Mouse (Mus musculus): ENCODE results near the gene Agbl1. TPM values are rescaled to one million over a fixed set of nuclear protein-coding genes. Genes with fewer than 3 reads are reported as not detected.
"Not testable (repeated sequence)": the region's sequence is repeated elsewhere in the genome, so short reads cannot be mapped to it uniquely, and the experiment has no call there.

Agbl1 gene
- polyA plus RNA-seq, 1 experiment from 2014 or later = 0.18 TPM

GRCm38 (mm10) chr7:76650984-76651383 is 421.3 kb downstream of the Agbl1 start:
- Histone ChIP-seq H3K4me1 (no peaks in the 10 kb centered on the region), H3K9ac (no peak overlapping the region)
- 81% methylated on average over 4 of the region's 4 CpGs for WGBS

GRCm38 (mm10) chr7:76661072-76661471 is 431.4 kb downstream of the Agbl1 start:
- 50% methylated on average over 5 of the region's 5 CpGs for WGBS
- H3K9me3 ChIP-seq = no peaks in the 10 kb centered on the region
- H3K27me3 ChIP-seq = no peaks in the 10 kb centered on the region
- no peak overlapping the region for H3K27ac ChIP-seq
- no peak overlapping the region for H3K9ac ChIP-seq
- H3K4me1 ChIP-seq = no peaks in the 10 kb centered on the region
- ATAC-seq (ENCODE audit: insufficient number of reproducible peaks, low FRiP score, low TSS enrichment, low read depth) = no peak
- H3K4me3 ChIP-seq = no peak overlapping the region
- no peak overlapping the region for H3K4me2 ChIP-seq
- H3K36me3 ChIP-seq = no peaks in the 10 kb centered on the region

More at GRCm38 (mm10) chr7:76650984-76651383, 421.3 kb downstream of the Agbl1 start:
- no peak for ATAC-seq (ENCODE audit: insufficient number of reproducible peaks, low FRiP score, low TSS enrichment, low read depth)
- Histone ChIP-seq H3K36me3 (no peaks in the 10 kb centered on the region), H3K27ac (no peak overlapping the region), H3K4me2 (no peak overlapping the region), H3K4me3 (no peak overlapping the region), H3K9me3 (no peaks in the 10 kb centered on the region), H3K27me3 (no peaks in the 10 kb centered on the region)

DNA sequence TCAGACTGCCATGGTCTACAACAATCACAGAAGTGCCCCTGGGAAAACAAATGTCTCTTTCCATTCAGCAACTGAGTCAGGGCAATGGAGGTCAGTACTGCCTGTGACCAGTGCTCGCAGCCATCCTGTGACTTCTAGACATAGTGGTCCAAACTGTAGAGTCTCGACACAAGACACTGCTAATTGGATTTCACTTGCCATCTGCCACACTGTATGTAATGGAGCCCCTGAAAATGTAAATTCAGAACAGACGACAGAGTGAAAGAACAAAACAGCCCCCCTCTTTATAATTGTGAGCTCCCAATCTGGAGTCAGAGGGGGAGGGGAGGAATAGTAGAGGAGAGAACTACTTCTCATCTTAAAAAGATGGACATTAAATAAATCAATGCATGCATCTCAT is 445.2 kb downstream of the Agbl1 start:
- Histone ChIP-seq H3K27ac (no peak overlapping the region), H3K9ac (no peak overlapping the region), H3K36me3 (no peaks in the 10 kb centered on the region), H3K4me3 (no peak overlapping the region), H3K9me3 (no peaks in the 10 kb centered on the region), H3K4me2 (no peak overlapping the region), H3K4me1 (no peaks in the 10 kb centered on the region), H3K27me3 (no peaks in the 10 kb centered on the region)
- ATAC-seq (ENCODE audit: insufficient number of reproducible peaks, low FRiP score, low TSS enrichment, low read depth) = no peak
- WGBS = 72% methylated on average over 3 of the region's 3 CpGs

DNA sequence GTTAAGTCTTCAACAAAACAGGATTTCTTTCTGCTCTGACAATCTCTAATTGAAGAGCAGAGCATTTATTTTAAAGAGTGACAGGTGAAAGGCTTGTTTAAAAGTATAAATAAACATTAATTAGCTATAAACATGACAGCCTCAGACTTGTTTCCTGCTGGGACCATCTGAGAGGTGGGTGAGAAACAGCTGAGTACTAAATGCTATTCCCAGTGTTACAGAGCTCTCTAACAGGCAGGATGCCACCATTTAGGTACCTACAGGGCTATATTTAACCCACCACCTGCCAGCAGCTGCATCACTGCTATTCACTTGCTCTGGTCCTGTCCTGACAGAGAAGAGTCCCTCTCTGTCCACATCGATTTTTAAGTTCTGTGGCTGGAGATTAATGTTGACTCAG is 471.5 kb downstream of the Agbl1 start:
- Histone ChIP-seq H3K9ac (no peak overlapping the region), H3K9me3 (no peaks in the 10 kb centered on the region), H3K36me3 (no peaks in the 10 kb centered on the region), H3K4me1 (no peaks in the 10 kb centered on the region), H3K4me3 (no peak overlapping the region), H3K27ac (no peak overlapping the region), H3K27me3 (no peaks in the 10 kb centered on the region), H3K4me2 (no peak overlapping the region)
- ATAC-seq (ENCODE audit: insufficient number of reproducible peaks, low FRiP score, low TSS enrichment, low read depth) = no peak
- whole genome bisulfite sequencing = 74% methylated on average over 1 of the region's 1 CpGs

DNA sequence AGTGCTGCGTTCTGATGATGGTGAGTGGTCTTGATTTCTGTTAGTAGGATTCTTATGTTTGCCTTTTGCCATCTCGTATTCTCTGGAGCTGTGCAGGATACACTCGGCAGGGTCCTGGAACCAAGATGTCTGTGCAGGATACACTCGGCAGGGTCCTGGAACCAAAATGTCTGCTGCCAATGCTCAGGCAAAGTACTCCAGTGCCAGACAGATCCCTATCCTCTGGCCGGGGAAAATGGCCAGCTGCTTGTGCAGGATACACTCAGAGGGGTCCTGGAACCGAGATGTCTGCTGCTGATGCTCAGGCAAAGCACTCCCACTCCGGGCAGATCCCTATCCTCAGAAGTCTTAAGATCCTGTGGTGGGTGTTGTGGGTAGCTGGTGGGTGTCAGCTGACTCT is 502.5 kb downstream of the Agbl1 start:
- H3K4me3 ChIP-seq, H3K27ac ChIP-seq: not testable (repeated sequence)
- 87% methylated on average over 7 of the region's 7 CpGs for WGBS

GRCm38 (mm10) chr7:76777237-76777855 is 547.7 kb downstream of the Agbl1 start:
- no peaks in the 10 kb centered on the region for H3K9me3 ChIP-seq
- ATAC-seq (ENCODE audit: insufficient number of reproducible peaks, low FRiP score, low TSS enrichment, low read depth) = no peak
- WGBS = 10% methylated on average over 5 of the region's 5 CpGs
- H3K9ac ChIP-seq = no peak overlapping the region
- H3K4me1 ChIP-seq = peaks cover 7% of the 10 kb centered on the region; the same call in 1 of the 2 replicates
- H3K4me3 ChIP-seq = no peak overlapping the region
- no peak overlapping the region for H3K4me2 ChIP-seq
- no peak overlapping the region for H3K27ac ChIP-seq
- H3K27me3 ChIP-seq = no peaks in the 10 kb centered on the region
- no peaks in the 10 kb centered on the region for H3K36me3 ChIP-seq

More for the DNA sequence above, 502.5 kb downstream of the Agbl1 start:
- not testable (repeated sequence) for H3K4me1 ChIP-seq; H3K9ac ChIP-seq; H3K4me2 ChIP-seq; ATAC-seq (ENCODE audit: insufficient number of reproducible peaks, low FRiP score, low TSS enrichment, low read depth); H3K9me3 ChIP-seq; H3K27me3 ChIP-seq; H3K36me3 ChIP-seq

DNA sequence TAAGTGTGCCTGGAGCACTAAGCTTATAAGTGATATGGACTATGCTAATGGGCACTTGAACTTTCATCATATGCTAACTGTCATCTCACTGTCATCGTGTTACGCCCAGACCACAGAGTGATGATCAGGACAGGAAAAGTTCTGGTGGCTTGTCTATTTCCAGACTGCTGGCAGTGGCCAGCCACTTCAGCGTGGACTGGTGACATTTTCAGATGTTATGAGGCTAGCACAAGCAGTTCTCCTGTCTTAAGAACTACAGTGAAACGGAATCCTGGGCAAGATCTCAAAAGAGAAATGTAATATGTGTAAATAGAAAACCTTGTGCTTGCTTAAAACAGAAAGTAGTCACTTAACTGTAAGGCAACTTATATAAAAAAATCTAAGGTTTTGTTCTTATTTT is 550.8 kb downstream of the Agbl1 start:
- H3K36me3 ChIP-seq = no peaks in the 10 kb centered on the region
- ATAC-seq (ENCODE audit: insufficient number of reproducible peaks, low FRiP score, low TSS enrichment, low read depth) = no peak
- no peaks in the 10 kb centered on the region for H3K27me3 ChIP-seq
- no peak overlapping the region for H3K27ac ChIP-seq
- WGBS = 73% methylated on average over 4 of the region's 4 CpGs
- no peak overlapping the region for H3K9ac ChIP-seq
- H3K4me1 ChIP-seq = peaks cover 7% of the 10 kb centered on the region; the same call in 1 of the 2 replicates
- no peak overlapping the region for H3K4me2 ChIP-seq
- no peak overlapping the region for H3K4me3 ChIP-seq
- H3K9me3 ChIP-seq = no peaks in the 10 kb centered on the region

DNA sequence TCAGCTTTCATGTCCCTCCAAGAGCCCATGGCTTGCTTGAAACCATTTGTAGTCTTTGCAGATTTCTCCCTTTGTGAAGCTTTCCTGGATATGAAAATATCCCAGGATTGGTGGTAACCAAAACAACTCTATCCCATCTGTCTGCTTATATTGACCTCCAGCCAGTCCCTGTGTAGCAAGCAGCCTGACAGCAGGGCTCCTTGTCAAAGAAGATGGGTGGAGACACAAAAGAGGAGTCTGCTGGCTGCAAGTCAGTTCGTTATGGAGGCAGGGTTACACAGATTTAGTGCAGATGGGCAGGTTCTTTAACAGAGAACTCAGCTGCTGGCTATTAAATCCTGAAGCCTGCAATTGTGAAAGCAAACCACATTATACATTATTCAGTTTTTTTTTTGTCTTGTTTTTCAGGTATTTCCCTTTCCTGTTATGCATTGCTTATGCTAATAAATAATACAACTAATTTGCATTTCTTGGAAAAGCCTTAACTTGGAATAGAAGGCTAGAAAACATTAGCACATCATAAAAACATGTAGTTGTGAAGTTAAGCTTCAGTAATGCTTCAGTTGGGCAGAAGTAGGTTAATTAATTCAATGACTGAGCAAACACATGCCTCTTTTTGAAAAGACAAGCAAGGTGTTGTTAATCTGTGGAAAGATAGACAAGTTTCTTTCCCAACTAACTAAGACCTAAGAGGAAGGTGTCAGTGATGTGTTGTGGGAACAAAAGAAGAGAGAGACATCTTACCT is 559.0 kb downstream of the Agbl1 start:
- no peaks in the 10 kb centered on the region for H3K9me3 ChIP-seq
- ATAC-seq (ENCODE audit: insufficient number of reproducible peaks, low FRiP score, low TSS enrichment, low read depth) = no peak
- no peak overlapping the region for H3K4me3 ChIP-seq
- no peak overlapping the region for H3K27ac ChIP-seq
- H3K27me3 ChIP-seq = no peaks in the 10 kb centered on the region
- 6% methylated on average over 1 of the region's 1 CpGs for WGBS
- H3K4me2 ChIP-seq = no peak overlapping the region
- no peaks in the 10 kb centered on the region for H3K36me3 ChIP-seq
- H3K9ac ChIP-seq = no peak overlapping the region
- H3K4me1 ChIP-seq = no peaks in the 10 kb centered on the region

GRCm38 (mm10) chr7:76790041-76790440 is 560.4 kb downstream of the Agbl1 start:
- WGBS = 72% methylated on average over 2 of the region's 2 CpGs
- ATAC-seq (ENCODE audit: insufficient number of reproducible peaks, low FRiP score, low TSS enrichment, low read depth) = no peak
- Histone ChIP-seq H3K36me3 (no peaks in the 10 kb centered on the region), H3K9me3 (no peaks in the 10 kb centered on the region), H3K27me3 (no peaks in the 10 kb centered on the region), H3K9ac (no peak overlapping the region), H3K4me2 (no peak overlapping the region), H3K27ac (no peak overlapping the region), H3K4me1 (no peaks in the 10 kb centered on the region), H3K4me3 (no peak overlapping the region)

GRCm38 (mm10) chr7:76791247-76791646 is 561.6 kb downstream of the Agbl1 start:
- no peak overlapping the region for H3K27ac ChIP-seq
- H3K36me3 ChIP-seq = no peaks in the 10 kb centered on the region
- H3K4me2 ChIP-seq = no peak overlapping the region
- H3K4me1 ChIP-seq = no peaks in the 10 kb centered on the region
- no peaks in the 10 kb centered on the region for H3K27me3 ChIP-seq
- 67% methylated on average over 4 of the region's 4 CpGs for WGBS
- no peak for ATAC-seq (ENCODE audit: insufficient number of reproducible peaks, low FRiP score, low TSS enrichment, low read depth)
- H3K9me3 ChIP-seq = no peaks in the 10 kb centered on the region
- H3K4me3 ChIP-seq = no peak overlapping the region
- H3K9ac ChIP-seq = no peak overlapping the region

- Histone ChIP-seq H3K27ac (no peak overlapping the region), H3K4me1 (no peaks in the 10 kb centered on the region), H3K4me2 (no peak overlapping the region), H3K36me3 (no peaks in the 10 kb centered on the region), H3K4me3 (no peak overlapping the region), H3K9ac (no peak overlapping the region), H3K9me3 (no peaks in the 10 kb centered on the region), H3K27me3 (no peaks in the 10 kb centered on the region)
- no peak for ATAC-seq (ENCODE audit: insufficient number of reproducible peaks, low FRiP score, low TSS enrichment, low read depth)
- WGBS = 19% methylated on average over 3 of the region's 3 CpGs
Measured at GRCm38 (mm10) chr7:76810003-76810402, 580.3 kb downstream of the Agbl1 start.

GRCm38 (mm10) chr7:76820571-76820970 is 590.9 kb downstream of the Agbl1 start:
- no peak overlapping the region for H3K27ac ChIP-seq
- no peak overlapping the region for H3K4me3 ChIP-seq
- no peak overlapping the region for H3K4me2 ChIP-seq
- no peak for ATAC-seq (ENCODE audit: insufficient number of reproducible peaks, low FRiP score, low TSS enrichment, low read depth)
- no peaks in the 10 kb centered on the region for H3K4me1 ChIP-seq
- no peak overlapping the region for H3K9ac ChIP-seq
- H3K36me3 ChIP-seq = no peaks in the 10 kb centered on the region
- WGBS = 77% methylated on average over 2 of the region's 2 CpGs
- H3K27me3 ChIP-seq = no peaks in the 10 kb centered on the region
- H3K9me3 ChIP-seq = no peaks in the 10 kb centered on the region

All from limb, embryonic 15.5 days (tissue).